Mouse (Mus musculus) megakaryocyte, adult 5-6 weeks (primary cell): ENCODE results near the gene Zranb2. TPM values are rescaled to one million over a fixed set of nuclear protein-coding genes. Genes with fewer than 3 reads are reported as not detected.

Experiments used
- ATAC-seq: 2 replicates; pipeline ENCODE4 v1.8.0; 2016; ENCODE audit warnings: mild to moderate bottlenecking, inconsistent platforms; ENCODE audit not compliant: poor library complexity, severe bottlenecking
- total RNA-seq, 2 experiments: library from RNA; stranded (forward) in 1 of 2; stranded (reverse) in 1 of 2; fragments of 153-499, 151-499 nt in 1 of 2; fragments of 221-1000, 200-1000 nt in 1 of 2; gene quantifications; 2 replicates each; pipeline versions ENCODE4 v1.2.3 to v1.2.4; 2015 to 2017

The Zranb2 gene
- total RNA-seq (2015) (49.4 and 54.1 TPM in 2 replicates), total RNA-seq (2017) (195 and 221 TPM in 2 replicates)

GRCm38 (mm10) chr3:157533964-157534785, at the start of gene Zranb2:
Zranb2 (plus strand) TSS chr3:157534160.
- peak; percentile 91 for ATAC-seq

DNA sequence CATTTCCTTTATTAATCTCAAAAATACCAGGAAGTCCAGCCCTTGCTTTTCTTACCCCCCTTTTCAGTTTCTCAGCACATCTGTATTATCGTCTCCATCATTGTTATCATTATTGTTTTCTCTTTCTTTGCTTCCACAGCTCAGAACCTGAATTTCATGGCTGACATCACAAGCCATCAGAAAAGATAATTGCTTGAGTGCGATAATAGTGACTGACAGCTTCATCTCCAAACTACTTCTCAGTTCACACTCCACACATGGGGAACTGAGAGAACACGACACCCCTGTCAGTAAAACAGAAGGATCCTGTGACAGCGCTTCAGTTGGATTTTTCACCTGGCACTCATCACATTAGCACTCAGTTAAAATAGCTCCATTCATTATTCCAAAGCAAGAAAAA, 41.9 kb upstream of the Zranb2 start:
- ATAC-seq = no peak

GRCm38 (mm10) chr3:157502216-157502615, 31.7 kb upstream of the Zranb2 start:
- ATAC-seq = no peak

GRCm38 (mm10) chr3:157514116-157514796, 19.7 kb upstream of the Zranb2 start:
- ATAC-seq = no peak

DNA sequence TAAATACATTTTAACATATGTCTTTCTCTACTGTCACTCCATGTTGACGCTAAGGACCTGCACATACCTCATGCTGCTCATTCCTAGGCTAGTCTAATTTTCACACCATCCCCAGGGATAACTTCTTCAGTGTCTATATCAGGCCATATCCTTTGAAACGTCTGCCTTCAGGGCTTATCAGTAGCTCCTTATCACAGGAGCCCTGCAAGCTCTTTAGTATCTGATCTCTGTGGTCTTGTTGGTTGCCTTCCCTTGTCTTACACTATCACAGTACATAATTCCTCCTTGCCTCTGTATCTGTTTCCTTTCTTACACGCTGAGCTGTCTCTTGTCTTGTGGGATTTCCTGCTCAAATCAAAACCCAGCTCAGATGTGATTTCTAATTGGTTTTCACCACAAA, 17.5 kb upstream of the Zranb2 start:
- no peak for ATAC-seq

DNA sequence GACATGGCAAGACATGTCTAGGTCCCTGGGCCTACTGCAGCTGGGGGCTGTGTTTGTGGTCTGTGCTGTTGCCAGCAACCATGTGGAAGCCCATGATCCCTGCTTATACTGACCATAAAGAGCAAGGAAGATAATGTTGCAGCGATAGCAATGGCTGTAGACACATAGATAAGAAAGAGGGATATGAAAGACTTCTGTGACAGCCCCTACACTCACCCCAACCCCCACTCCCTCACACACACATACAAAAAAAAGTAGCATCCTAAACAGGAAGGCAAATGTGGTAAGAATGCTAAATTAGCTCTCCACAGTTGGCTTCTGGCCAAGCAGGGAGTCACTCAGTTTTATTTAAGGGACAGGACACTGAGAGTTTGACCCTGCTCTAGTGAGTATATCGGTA, 16.0 kb upstream of the Zranb2 start:
- no peak for ATAC-seq

GRCm38 (mm10) chr3:157520433-157520832, 13.5 kb upstream of the Zranb2 start:
- ATAC-seq = no peak

- no peak for ATAC-seq
Measured at GRCm38 (mm10) chr3:157523834-157524233, 10.1 kb upstream of the Zranb2 start.

DNA sequence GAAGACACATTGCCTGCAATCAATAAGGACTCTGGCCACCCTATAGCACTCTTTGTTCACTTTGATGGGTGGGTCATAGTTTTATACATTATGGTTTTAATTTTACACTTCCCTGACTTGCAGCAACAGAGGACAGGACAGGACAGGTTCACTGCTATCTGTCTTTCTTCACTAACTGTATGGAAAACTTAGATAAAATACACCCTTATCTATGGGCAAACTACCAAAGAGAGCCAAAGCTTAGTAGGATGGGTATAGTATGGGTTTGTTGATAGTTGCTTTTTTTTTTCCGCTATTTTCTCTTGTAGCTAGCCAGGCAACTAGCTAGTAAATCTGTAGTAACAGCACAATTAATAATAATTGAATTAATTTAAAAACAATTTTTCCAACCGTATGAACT, 2.4 kb upstream of the Zranb2 start:
- ATAC-seq = no peak

DNA sequence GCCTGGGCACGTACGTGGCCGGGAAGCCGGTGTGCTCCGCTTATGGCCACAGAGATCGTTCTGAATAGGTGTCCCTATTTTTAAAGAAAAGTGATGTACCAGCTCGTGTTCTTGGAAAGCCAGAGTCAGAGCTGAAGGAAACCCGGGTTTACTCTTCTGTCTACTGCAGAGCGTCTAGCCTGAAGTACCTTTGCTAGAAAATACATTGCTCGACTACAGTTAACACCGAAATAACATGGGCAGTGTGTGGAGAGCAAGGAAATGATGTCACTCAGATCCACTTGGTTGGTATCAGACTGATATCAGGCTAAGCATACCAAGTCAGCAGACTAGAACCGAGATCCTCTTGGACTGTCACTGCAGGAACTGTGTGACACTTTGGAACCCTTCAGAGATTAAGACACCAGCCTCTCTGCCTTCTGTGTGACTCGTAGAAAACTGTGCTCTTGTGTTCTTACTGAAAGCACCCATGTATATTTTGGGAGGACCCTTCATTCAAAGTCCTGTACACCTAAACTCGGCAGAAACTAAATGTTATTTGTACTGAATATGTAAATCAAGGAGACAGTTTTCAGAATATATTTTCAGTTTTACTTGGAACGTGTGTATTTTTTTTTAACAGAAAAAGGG, 941 bp downstream of the Zranb2 start:
- ATAC-seq = peak; percentile 28

DNA sequence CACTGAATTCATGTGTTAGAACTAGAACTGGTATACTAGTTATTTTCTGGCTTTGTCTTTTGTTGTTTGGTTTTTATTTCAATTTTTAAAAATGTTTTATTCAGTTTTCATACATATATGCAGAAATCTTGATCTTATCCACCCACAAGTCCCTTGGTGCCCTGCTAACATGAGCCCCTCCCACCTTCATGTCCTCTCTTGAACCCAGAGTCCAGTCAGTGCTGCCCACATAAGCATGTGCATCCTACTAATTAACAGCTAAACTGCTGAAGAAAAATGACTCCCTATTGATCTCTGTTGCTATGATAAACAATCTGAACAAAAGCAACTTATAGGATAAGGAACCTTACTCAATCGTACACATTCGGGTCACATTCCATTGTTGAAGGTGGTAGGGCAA, 15.4 kb downstream of the Zranb2 start:
- ATAC-seq = no peak

- ATAC-seq = no peak
Measured at GRCm38 (mm10) chr3:157549758-157550600, 16.0 kb downstream of the Zranb2 start.

GRCm38 (mm10) chr3:157565196-157565595, 31.2 kb downstream of the Zranb2 start:
- ATAC-seq = peak; percentile 47; the same call in 1 of the 2 replicates

DNA sequence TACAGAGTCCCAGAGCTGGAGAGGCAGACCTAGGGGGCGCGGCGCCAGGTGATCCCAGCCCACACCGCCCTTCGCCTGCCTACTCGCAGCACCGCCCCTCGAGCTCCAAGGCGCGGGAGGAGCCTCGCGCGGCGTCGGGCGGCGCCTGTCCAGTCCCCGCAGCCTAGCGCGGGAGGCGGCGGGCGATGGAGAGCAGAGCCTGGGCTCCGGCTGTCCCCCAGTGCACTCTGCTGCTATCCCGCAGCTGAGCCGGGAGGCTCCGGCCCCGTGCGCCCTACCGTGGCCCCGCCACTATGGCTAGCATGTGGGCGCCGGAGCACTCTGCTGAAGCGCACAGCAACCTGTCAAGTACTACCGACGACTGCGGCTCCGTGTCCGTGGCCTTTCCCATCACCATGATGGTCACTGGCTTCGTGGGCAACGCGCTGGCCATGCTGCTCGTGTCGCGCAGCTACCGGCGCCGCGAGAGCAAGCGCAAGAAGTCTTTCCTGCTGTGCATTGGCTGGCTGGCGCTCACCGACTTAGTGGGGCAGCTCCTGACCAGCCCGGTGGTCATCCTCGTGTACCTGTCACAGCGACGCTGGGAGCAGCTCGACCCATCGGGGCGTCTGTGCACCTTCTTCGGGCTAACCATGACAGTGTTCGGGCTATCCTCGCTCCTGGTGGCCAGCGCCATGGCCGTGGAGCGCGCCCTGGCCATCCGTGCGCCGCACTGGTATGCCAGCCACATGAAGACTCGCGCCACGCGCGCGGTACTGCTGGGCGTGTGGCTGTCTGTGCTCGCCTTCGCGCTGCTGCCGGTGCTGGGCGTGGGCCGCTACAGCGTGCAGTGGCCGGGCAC, 33.0 kb downstream of the Zranb2 start, which contains the start of gene Ptger3:
Gene Ptger3 (plus strand): TSS at position 168 of the 841 bp plus-strand sequence.
- ATAC-seq = peak; percentile 66

DNA sequence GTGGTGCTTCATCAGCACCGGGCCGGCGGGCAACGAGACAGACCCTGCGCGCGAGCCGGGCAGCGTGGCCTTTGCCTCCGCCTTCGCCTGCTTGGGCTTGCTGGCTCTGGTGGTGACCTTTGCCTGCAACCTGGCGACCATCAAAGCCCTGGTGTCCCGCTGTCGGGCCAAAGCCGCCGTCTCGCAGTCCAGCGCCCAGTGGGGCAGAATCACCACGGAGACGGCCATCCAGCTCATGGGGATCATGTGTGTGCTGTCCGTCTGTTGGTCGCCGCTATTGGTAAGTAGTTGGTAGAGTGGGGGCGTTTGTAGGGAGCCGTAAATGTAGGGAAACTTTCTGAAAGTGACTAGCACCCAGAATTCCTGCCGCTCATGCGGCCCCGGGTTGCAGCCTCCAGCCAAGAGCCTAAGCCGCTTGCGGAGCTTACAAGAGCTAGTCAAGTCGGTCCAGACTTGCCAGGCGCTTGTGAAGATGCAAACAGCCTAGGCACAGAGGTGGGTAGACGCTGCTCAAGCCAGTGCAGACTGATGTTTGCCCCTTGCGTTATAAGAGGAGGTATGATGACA, 33.7 kb downstream of the Zranb2 start:
- no peak for ATAC-seq

DNA sequence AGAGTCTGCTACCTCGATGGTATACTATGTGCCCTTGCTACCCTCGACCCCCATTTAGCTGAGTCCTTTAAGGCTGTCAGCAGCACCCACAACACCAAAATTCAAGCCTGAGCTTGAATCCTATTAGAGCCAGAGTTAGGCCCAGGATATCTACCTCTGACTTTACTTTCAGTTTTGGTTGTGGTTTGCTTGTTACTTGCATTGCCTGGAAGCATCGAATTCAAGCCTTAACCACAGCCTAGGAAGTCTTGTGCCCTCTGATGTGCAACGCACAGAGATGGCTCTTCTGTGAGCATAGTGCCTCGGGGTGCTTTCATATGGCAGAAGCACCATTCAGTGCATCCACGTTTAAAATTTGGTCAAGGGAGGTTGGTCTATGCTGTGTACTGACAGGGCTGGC, 38.1 kb downstream of the Zranb2 start:
- ATAC-seq = peak; percentile 8

- peak; percentile 77 for ATAC-seq
Measured at GRCm38 (mm10) chr3:157575441-157576342, 41.7 kb downstream of the Zranb2 start.

- peak; percentile 16; the same call in 1 of the 2 replicates for ATAC-seq
Measured at GRCm38 (mm10) chr3:157576343-157576722, 42.4 kb downstream of the Zranb2 start.
